Mouse (Mus musculus) liver, embryonic 15.5 days (tissue): ENCODE data around the gene Cdc42ep5. TPM values are rescaled to one million over a fixed set of nuclear protein-coding genes. Genes with fewer than 3 reads are reported as not detected.

Experiments used
- ATAC-seq: fragments of 200-750 bp; cut with Nextera tagmentation; 2 replicates; pipeline ENCODE4 v1.8.0; 2017; ENCODE audit warnings: moderate number of reproducible peaks, mild to moderate bottlenecking, moderate library complexity; ENCODE audit not compliant: insufficient read depth
- H3K27ac ChIP-seq: fragments of 300-500 bp; sonication (generic); replicated peaks from 2 replicates; pipeline ENCODE4 v1.5.1; 2015; ENCODE audit warnings: mild to moderate bottlenecking, inconsistent platforms
- H3K27me3 ChIP-seq: fragments of 300-500 bp; sonication (generic); 2 replicates; pipeline ENCODE4 v1.6.1; 2015; ENCODE audit warnings: mild to moderate bottlenecking, inconsistent platforms
- H3K36me3 ChIP-seq: fragments of 300-500 bp; sonication (generic); replicated peaks from 2 replicates; pipeline ENCODE4 v1.6.1; 2015; ENCODE audit warnings: moderate library complexity, mild to moderate bottlenecking, inconsistent platforms
- H3K4me1 ChIP-seq: fragments of 300-500 bp; sonication (generic); replicated peaks from 2 replicates; pipeline ENCODE4 v1.6.1; 2015; ENCODE audit warnings: inconsistent platforms
- H3K4me2 ChIP-seq: fragments of 300-500 bp; sonication (generic); 2 replicates; pipeline ENCODE4 v1.6.1; 2015; ENCODE audit warnings: moderate library complexity, mild to moderate bottlenecking, inconsistent platforms
- H3K4me3 ChIP-seq: fragments of 300-500 bp; sonication (generic); replicated peaks from 2 replicates; pipeline ENCODE4 v1.5.1; 2015; ENCODE audit warnings: mild to moderate bottlenecking, inconsistent platforms
- H3K9ac ChIP-seq: fragments of 300-500 bp; sonication (generic); 2 replicates; pipeline ENCODE4 v1.6.1; 2015; ENCODE audit warnings: moderate library complexity, mild to moderate bottlenecking, inconsistent platforms
- H3K9me3 ChIP-seq: fragments of 300-500 bp; sonication (generic); replicated peaks from 2 replicates; pipeline ENCODE4 v1.6.1; 2016; ENCODE audit warnings: inconsistent platforms
- WGBS: fragments of 180-500 bp; shearing (Covaris S2); methylation state at CpG from one replicate; pipeline ENCODE4 v1.1.7; 2015; ENCODE audit warnings: mixed read lengths; ENCODE audit not compliant: insufficient replicate concordance; 5-methylcytosine and 5-hydroxymethylcytosine counted together
- polyA plus RNA-seq: library from polyadenylated mRNA; unstranded; fragments of >200 nt; fragmentation: Nextera tagmentation; extraction: Ambion mirVana; gene quantifications from 2 replicates; pipeline ENCODE4 v1.2.1, GENCODE M21; 2015

Gene Cdc42ep5
- polyA plus RNA-seq, 1 experiment from 2014 or later = 6.1 TPM

GRCm38 (mm10) chr7:4154356-4154755 is 10.3 kb downstream of the Cdc42ep5 start:
- H3K4me3 ChIP-seq = no peak overlapping the region

GRCm38 (mm10) chr7:4151241-4151640 is 13.4 kb downstream of the Cdc42ep5 start:
- no peak overlapping the region; the same call in 1 of the 2 replicates for H3K9ac ChIP-seq
- no peak for ATAC-seq
- H3K9me3 ChIP-seq = no peaks in the 10 kb centered on the region
- no peak overlapping the region for H3K27ac ChIP-seq
- peaks cover 11% of the 10 kb centered on the region for H3K27me3 ChIP-seq
- WGBS = 22% methylated on average over 22 of the region's 22 CpGs
- H3K4me3 ChIP-seq = peak overlapping the region; percentile 88; the same call in 1 of the 2 replicates
- H3K4me1 ChIP-seq = peaks cover 52% of the 10 kb centered on the region
- peak overlapping the region; percentile 97 for H3K4me2 ChIP-seq
- H3K36me3 ChIP-seq = peaks cover 18% of the 10 kb centered on the region

More at GRCm38 (mm10) chr7:4154356-4154755, 10.3 kb downstream of the Cdc42ep5 start:
- H3K27me3 ChIP-seq = peaks cover 11% of the 10 kb centered on the region
- no peak for ATAC-seq
- 56% methylated on average over 5 of the region's 5 CpGs for WGBS
- H3K36me3 ChIP-seq = no peaks in the 10 kb centered on the region
- H3K9me3 ChIP-seq = no peaks in the 10 kb centered on the region
- no peak overlapping the region for H3K4me2 ChIP-seq
- H3K27ac ChIP-seq = no peak overlapping the region
- H3K9ac ChIP-seq = no peak overlapping the region
- peaks cover 23% of the 10 kb centered on the region for H3K4me1 ChIP-seq

- Histone ChIP-seq H3K4me3 (peak overlapping the region; percentile 88), H3K36me3 (peaks cover 22% of the 10 kb centered on the region), H3K4me2 (peak overlapping the region; percentile 97), H3K9ac (peak overlapping the region; percentile 76; the same call in 1 of the 2 replicates), H3K4me1 (peaks cover 56% of the 10 kb centered on the region), H3K27ac (peak overlapping the region; percentile 94; the same call in 1 of the 2 replicates), H3K27me3 (peaks cover 11% of the 10 kb centered on the region), H3K9me3 (no peaks in the 10 kb centered on the region)
- peak; percentile 56 for ATAC-seq
- WGBS = 5% methylated on average over 14 of the region's 14 CpGs
Observed at GRCm38 (mm10) chr7:4150811-4151221, 13.8 kb downstream of the Cdc42ep5 start.

GRCm38 (mm10) chr7:4150059-4150541 is 14.6 kb downstream of the Cdc42ep5 start, which contains the start of gene Leng9:
Leng9 (minus strand) TSS chr7:4150374.
- WGBS = under 1% methylated on average over 14 of the region's 14 CpGs
- H3K4me1 ChIP-seq = peaks cover 58% of the 10 kb centered on the region

GRCm38 (mm10) chr7:4149209-4150054 is 15.2 kb downstream of the Cdc42ep5 start:
- H3K4me2 ChIP-seq = peak overlapping the region; percentile 97
- peak overlapping the region; percentile 94 for H3K27ac ChIP-seq
- peaks cover 36% of the 10 kb centered on the region for H3K36me3 ChIP-seq
- peak; percentile 72 for ATAC-seq
- H3K4me1 ChIP-seq = peaks cover 58% of the 10 kb centered on the region
- H3K27me3 ChIP-seq = peaks cover 11% of the 10 kb centered on the region
- H3K4me3 ChIP-seq = peak overlapping the region; percentile 88
- H3K9ac ChIP-seq = peak overlapping the region; percentile 76
- no peaks in the 10 kb centered on the region for H3K9me3 ChIP-seq
- WGBS = under 1% methylated on average over 64 of the region's 64 CpGs

More at GRCm38 (mm10) chr7:4150059-4150541, 14.6 kb downstream of the Cdc42ep5 start, which contains the start of gene Leng9:
- H3K27ac ChIP-seq = peak within 1 kb of the TSS; percentile 94
- peak within 1 kb of the TSS; percentile 97 for H3K4me2 ChIP-seq
- ATAC-seq = peak; percentile 19
- peak within 1 kb of the TSS; percentile 88 for H3K4me3 ChIP-seq
- peak within 1 kb of the TSS; percentile 76 for H3K9ac ChIP-seq
- peaks cover 11% of the 10 kb centered on the region for H3K27me3 ChIP-seq
- H3K36me3 ChIP-seq = peaks cover 29% of the 10 kb centered on the region
- H3K9me3 ChIP-seq = no peaks in the 10 kb centered on the region

- H3K27ac ChIP-seq = peak overlapping the region; percentile 94
- peaks cover 44% of the 10 kb centered on the region for H3K36me3 ChIP-seq
- peak overlapping the region; percentile 97 for H3K4me2 ChIP-seq
- H3K9ac ChIP-seq = peak overlapping the region; percentile 76
- no peaks in the 10 kb centered on the region for H3K9me3 ChIP-seq
- peak overlapping the region; percentile 88 for H3K4me3 ChIP-seq
- WGBS = 34% methylated on average over 18 of the region's 18 CpGs
- ATAC-seq = no peak; the same call in 1 of the 2 replicates
- peaks cover 58% of the 10 kb centered on the region for H3K4me1 ChIP-seq
- H3K27me3 ChIP-seq = peaks cover 11% of the 10 kb centered on the region
Observed at GRCm38 (mm10) chr7:4148341-4149208, 16.1 kb downstream of the Cdc42ep5 start.

GRCm38 (mm10) chr7:4147836-4148235 is 16.8 kb downstream of the Cdc42ep5 start:
- Histone ChIP-seq H3K4me2 (peak overlapping the region; percentile 97; the same call in 1 of the 2 replicates), H3K36me3 (peaks cover 52% of the 10 kb centered on the region), H3K27me3 (peaks cover 11% of the 10 kb centered on the region), H3K4me1 (peaks cover 58% of the 10 kb centered on the region), H3K4me3 (no peak overlapping the region), H3K9ac (no peak overlapping the region), H3K9me3 (no peaks in the 10 kb centered on the region), H3K27ac (0 out of 2 replicates have a peak overlapping the region, but pooled peaks have one; percentile 94)
- no peak for ATAC-seq
- 83% methylated on average over 4 of the region's 4 CpGs for WGBS

GRCm38 (mm10) chr7:4147371-4147770 is 17.3 kb downstream of the Cdc42ep5 start:
- no peak overlapping the region for H3K9ac ChIP-seq
- peaks cover 56% of the 10 kb centered on the region for H3K36me3 ChIP-seq
- no peak for ATAC-seq
- H3K27me3 ChIP-seq = peaks cover 11% of the 10 kb centered on the region
- H3K4me1 ChIP-seq = peaks cover 58% of the 10 kb centered on the region
- H3K4me2 ChIP-seq = no peak overlapping the region
- no peaks in the 10 kb centered on the region for H3K9me3 ChIP-seq
- no peak overlapping the region for H3K27ac ChIP-seq
- 63% methylated on average over 20 of the region's 20 CpGs for WGBS
- H3K4me3 ChIP-seq = no peak overlapping the region

- no peak overlapping the region for H3K9ac ChIP-seq
- ATAC-seq = no peak
- 87% methylated on average over 23 of the region's 23 CpGs for WGBS
- no peaks in the 10 kb centered on the region for H3K9me3 ChIP-seq
- H3K4me3 ChIP-seq = no peak overlapping the region
- no peak overlapping the region for H3K27ac ChIP-seq
- H3K4me2 ChIP-seq = no peak overlapping the region
- peaks cover 65% of the 10 kb centered on the region for H3K36me3 ChIP-seq
- peaks cover 9% of the 10 kb centered on the region for H3K27me3 ChIP-seq
- H3K4me1 ChIP-seq = peaks cover 55% of the 10 kb centered on the region
Observed at GRCm38 (mm10) chr7:4146241-4147180, 18.1 kb downstream of the Cdc42ep5 start.
